Mouse (Mus musculus): Measurements from ENCODE around the gene Cebpe.

Cebpe gene

DNA sequence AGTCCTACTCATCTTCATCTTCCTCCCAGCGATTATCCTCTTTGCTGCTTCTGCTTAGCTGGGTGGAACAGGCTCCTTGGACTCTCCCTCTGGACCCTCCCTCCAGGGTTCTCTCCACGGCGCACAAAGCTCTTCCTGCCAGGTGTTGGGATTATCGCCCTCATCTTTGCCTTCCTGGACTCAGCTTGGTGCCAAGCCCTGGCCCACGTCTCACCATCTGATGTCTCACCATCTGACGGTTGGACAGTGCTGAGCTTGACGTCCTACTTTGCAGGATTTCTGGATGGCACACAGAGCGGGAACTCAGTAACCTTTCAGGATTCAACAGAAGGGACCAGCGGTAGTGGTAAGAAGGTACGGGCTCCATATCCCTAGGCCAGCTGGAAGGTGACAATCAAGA lies 9.7 kb upstream of the Cebpe start:
- DNase-seq (ENCODE audit: low read depth) = no peak

DNA sequence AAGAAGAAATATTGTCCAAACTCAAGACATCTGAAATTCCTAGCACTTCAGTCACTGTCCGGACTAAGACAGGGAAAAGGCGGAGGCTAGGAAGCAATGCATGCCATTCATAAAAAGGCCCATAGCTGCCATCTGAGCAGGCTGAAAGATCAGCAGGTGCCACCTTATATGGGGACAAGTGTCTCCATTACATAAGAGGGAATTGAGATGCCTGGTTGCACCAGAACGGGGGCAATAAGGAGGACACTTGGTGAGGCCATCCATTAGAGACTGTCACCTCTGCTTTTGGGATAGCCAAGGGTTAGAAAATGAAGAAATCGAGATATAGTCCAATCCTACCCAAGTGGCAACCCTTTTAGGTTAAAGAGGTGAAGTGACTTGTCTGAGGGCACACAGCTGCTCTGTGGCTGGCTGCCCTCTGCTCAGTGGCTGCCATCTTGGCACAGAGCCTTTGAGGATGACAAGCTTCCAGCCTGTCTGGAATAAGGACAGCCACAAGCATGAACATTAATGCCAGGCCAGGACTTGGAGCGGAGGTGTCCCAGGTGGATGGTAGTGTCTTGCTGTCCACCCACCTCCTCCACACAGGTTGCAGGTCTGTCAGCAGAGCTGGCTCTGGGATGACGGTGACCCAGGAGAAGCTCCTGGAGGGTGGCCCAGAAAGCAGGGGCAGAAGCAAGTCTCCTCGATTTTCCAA lies 8.8 kb upstream of the Cebpe start:
- no peak for DNase-seq (ENCODE audit: low read depth)

DNA sequence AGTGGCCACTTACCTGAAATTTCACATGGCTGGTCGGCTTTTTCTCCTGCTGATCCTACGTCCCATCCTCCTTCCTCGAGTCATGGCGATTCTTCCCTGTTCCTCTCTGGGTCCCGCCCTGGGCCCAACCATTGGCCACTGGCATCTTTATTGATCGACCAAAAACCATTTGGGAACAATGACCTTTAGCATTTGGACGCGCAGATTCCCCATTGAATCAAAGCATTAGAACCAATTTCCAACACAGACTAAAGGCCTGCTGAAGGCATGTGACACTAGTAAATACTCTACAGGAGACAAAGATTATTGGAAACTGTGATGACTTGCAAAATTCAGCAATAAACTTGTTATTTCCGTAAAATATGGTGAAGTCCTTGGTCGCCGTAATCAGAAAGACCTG lies 8.1 kb upstream of the Cebpe start:
- DNase-seq (ENCODE audit: low read depth) = no peak

DNA sequence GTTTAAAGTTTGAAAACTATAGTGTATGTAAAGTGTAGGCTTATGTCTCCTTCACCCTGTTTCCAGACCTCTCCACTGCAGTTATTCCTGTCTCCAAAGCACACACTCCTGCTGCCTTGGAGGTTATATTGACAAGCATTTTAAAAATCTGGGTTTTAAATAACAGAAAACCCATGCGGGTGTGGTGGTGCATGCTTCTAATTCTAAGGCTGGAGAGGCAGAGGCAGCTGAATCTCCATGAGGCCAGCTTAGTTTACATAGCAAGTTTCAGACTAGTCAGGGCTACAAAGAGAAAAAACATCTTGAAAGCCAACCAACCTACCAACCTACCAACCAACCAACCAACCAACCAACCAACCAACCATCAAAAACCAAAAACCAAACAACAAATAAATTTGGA lies 3.4 kb upstream of the Cebpe start:
- no peak for DNase-seq (ENCODE audit: low read depth)

DNA sequence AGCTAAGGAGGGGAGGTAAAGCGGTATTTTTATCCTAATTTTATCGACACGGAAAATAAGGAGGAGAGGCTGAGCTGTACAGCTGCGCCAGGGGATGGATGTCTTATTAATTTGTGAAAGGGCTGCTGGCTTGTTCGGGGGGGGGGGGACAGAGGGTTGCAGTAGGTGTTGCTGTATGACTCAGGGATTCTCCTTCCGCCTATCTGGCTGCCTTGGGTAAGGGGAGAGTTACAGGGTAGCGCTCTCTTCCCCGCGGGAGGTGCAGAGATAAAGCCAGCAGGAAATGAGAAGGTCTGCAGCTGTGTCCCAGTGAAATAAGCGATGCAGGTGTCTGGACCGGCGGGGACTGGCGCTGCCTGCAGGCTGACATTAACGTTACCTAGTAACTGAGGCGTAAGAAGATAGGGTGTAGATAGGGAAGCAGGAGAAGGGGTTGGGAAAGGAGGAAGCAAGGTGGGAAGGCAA lies 2.7 kb upstream of the Cebpe start:
- DNase-seq (ENCODE audit: low read depth) = peak; percentile 62

DNA sequence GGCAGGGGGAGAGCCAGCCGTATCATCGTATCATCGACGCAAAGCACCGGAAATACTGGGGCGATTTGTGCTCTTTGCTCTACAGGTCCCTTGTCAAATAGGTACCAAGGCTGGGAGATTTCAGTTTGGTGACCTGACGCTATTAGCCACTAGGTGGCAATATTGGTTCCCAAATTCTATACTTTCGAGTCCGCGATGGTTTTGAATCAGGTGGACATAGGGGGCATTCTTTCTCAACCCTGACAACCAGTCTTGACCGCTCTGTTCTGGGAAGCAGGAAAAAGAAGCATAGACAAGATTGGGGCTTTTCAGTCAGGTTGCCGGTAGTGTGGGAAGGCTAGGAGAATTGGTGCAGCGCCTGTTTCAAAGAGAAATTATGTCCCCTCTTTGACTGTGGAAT lies 2.1 kb upstream of the Cebpe start:
- DNase-seq (ENCODE audit: low read depth) = peak; percentile 89

DNA sequence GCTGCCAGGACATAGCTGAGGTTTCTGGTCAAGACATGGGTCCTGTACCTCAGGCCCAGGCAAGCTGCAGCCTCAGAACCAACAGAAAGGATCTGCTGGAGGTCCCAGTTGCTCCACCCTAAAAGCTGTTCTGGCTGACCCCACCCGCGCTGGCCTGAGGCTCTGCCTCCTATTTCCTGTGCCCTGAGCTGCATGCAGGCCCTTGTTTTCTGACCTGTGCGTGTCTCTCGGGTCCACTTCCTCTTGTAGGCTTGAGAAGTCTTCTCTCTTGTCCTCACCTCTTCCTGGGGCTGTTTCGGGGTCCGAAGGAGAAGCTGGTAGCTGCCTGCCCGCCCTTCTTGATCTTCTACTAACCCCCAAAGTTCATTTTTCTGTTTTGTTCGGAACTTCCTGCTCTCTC lies 887 bp upstream of the Cebpe start:
- no peak for DNase-seq (ENCODE audit: low read depth)

DNA sequence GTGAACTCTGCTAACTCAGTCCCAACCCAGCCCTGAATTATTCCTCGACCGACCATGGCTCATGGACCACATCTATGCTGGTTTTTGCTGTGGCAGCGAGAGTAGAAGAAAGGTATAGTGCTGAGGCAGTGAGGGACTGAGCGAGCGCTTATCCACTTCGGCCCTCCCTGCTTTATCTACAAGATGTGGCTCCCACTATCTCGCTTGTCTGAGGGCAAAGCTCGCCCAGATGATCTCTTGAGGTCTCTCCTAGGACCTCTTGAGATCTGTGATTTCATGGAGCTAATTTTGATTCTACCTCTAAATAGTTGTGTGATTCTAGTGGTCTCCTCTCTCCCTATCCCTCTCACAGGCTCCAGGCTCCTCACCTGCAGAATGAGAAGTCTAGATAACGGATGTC lies 2.9 kb downstream of the Cebpe start:
- DNase-seq (ENCODE audit: low read depth) = no peak

DNA sequence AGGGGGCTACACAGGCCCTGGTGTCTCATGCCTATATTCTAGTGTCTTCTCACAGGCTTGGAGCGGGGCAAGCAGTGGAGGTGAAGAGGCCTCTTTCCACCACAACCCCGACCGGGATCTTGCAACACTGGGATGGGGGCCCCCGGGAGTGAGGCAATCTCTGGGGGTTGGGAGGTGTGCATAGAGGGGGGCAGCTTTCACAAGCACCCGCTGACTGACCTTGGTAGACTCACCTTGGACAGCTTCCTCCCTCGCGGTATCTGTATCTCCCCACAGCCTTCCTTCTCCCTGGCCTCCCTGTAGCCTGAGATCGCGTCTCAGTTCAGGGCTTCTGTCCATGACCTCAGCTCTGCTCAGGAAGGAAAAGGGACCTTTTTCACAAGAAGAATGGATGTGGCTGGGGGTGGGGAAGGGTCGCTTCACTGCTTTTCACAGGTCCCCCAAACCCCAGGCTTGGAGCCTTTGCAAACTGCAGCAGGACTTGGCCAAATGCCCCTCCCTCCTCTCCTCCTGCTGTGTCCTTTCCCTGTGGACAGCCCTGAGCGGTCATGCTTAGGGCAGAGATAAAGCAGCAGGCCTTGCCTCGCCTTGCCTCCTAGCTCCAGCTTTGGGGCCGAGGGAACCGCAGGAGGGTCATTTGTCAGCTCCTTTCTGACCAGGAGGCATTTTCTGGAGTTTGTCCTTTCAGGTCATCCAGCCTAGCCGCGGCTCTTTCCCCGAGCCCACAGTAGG lies 5.2 kb downstream of the Cebpe start:
- no peak for DNase-seq (ENCODE audit: low read depth)

DNA sequence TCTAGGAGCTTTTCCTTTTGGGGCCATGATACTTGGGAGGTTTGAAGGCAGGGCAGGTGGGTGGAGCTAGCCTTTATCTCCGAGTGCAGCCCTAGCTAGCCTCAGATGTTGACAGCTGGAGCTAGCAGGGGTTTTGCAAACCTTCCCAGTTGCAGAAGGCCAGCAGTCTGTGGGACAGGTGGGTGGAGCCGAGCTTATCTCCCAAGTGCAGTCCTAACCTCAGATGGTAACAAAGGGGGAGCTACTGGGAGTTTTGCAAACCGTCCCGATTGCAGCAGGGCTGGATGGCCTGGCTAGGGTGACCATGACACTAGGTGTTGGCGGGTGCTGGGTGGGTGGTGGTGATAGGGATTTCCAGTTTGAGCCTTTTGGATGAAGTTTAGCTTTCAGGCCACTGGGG lies 6.1 kb downstream of the Cebpe start:
- DNase-seq (ENCODE audit: low read depth) = no peak

DNA sequence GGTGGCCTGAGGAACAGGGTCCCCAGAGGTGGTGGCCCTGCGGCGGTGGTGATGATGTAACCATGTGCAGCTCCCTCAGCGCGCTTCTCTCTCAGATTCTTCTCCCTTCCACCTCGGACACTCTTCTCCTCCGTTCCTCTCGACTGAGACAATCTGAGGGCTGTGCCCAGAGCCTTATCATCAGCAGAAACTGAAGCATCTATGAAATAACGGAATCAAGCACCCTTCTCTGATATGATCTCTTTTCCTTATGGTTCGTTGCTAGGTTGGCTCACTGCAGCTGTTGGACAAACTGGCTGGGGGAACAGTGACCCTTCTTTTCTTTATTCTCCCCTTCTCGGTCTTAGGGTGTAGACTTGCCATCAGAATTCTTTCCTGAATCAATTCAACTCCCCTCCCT lies 8.8 kb downstream of the Cebpe start:
- DNase-seq (ENCODE audit: low read depth) = no peak

DNA sequence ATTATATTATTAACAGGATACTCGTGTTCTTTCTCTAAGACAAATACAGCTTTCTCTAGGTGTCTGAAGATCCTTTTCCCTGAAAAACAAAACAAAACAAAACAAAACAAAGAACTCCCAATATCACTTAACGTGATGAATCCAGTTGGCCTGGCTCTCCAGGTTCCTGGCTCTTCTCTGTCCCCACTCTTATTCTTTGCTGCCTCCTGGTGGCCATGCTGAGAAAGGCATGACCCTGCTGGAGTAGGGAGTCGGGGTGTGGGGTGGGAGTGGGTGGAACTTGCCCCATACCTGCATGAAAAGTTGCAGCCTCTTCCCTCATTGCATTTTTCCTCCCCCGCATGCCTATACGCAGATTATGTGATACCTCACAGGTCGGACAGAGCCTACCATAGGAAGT lies 10.7 kb downstream of the Cebpe start:
- DNase-seq (ENCODE audit: low read depth) = peak; percentile 90

DNA sequence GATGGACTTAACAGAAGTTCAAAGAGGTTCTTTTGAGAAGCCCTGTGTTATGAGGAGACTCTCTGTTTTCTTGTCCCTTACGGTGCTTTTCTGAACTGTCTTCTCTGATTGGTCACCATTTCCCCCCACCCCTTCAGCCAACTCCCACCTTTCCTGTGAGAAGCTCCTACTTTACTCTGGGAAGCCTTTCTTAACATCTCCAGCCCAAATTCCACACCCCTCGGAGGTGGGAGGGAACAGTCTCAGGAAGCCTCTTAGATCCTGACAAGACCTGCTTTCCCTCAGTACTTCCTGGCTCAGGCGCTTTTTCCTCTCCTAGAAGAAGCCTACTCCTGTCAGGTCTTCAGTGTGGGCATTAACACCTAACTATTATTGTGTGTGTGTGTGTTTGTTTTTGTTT lies 12.4 kb downstream of the Cebpe start:
- DNase-seq (ENCODE audit: low read depth) = no peak

DNA sequence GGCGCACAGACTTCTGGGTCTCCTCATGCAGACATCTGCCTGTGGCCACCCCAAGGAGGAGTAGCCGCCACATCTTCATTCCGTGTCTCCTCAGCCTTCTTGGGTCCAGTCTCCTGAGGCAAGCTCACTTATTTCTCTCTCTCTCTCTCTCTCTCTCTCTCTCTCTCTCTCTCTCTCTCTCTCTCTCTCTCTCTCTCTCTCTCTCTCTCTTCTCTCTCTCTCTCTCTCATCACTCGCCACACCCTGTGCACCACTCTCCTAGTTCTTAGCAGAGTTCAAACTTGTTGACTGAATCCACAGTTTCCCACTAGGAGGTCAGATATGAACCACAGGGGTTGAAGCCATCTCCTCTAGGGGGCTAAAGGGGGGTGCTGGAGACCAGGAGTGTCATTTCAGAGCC lies 13.2 kb downstream of the Cebpe start, which contains the start of gene Gm29776:
Gene Gm29776 (minus strand): TSS at position 101 of the 400 bp plus-strand sequence.
- DNase-seq (ENCODE audit: low read depth) = no peak

DNA sequence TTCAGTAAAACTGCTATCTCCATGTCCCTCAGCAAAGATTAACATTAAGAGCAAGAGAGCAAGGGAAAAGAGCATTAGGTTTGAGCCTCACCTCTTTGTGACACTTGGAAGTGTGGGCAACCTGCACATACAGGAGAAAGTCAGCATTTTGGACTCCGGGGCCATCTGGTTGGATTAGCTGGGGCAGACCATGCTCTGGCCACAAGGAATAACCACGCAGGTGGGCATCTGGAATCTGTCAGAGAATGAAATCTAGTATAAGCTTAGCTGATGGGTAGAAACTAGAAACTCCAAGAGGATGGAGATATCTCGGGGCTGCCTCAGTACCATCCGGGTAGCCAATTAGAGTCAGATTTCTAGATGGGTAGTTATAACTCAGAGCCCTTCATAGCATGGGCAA lies 15.2 kb downstream of the Cebpe start:
- DNase-seq (ENCODE audit: low read depth) = no peak

DNA sequence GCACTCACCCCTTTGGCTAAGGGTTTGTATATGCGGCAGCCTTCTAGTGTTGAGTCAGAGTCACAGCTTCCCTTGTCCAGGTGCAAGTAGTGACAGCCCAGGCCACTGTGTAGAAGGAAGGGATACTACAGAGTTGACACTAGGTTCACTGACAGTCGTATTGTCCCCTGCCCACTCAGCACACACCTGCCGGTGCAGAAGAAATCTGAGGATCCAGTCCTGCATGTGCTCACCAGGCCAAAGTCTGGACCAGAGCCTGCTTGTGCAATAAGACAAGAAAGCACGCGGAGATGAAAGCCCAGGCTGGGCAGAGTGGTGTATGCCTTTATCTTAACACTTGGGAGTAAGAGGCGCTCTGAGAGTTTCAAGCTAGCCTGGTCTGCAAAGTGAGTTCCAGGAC lies 16.9 kb downstream of the Cebpe start:
- no peak for DNase-seq (ENCODE audit: low read depth)

DNA sequence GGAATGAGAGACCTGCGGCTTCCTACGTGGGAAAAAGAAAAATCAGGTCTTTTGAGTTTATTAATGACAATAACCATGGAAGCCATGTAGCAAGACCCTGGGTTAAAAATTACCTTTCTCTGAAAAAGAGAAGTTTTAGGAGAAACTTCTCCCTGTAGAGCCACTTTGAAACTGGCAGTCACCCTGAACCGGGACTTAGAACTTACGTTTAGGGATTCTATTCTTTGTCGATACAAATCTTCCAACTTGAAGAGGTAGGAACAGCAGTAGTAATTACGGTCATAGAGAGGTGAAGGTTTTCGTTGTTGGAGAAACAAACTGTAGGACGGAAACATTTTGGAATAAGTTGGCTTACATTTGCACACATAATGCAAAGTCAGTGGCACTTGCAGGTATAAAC lies 24.7 kb downstream of the Cebpe start:
- DNase-seq (ENCODE audit: low read depth) = no peak

DNA sequence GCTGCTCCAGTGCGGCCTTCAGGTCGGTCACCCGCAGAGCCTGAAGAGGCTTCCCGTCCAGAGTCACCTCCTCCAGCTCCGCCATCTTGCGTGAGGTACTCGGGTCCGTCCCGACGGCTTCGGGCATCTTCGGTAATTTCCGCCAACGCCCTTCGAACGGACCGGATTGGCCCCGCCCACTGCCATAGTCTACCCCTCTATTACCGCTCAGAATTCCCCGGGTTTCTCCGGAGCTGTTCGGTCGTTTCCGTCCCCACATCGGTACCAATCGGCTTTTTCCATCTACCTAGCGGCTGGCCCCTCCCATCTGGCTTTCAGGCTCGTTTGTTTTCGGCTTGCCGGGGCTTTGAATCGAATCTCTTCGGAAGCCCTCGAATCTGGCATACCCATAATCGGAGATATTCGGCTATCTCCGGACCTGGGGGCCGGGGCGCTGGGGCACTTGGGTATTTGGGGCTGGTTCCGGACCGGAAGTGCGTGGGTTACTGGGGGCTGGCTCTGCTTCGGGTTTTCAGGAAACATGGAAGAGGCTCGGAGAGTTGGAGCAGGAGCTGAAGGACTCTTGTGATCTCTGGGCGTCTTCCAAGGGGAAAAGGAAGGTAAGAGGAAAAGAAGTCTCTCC lies 25.3 kb downstream of the Cebpe start, which contains the start of gene Acin1:
Gene Acin1 (minus strand): TSS at position 410 of the 622 bp plus-strand sequence.
- DNase-seq (ENCODE audit: low read depth) = peak; percentile 100

DNA sequence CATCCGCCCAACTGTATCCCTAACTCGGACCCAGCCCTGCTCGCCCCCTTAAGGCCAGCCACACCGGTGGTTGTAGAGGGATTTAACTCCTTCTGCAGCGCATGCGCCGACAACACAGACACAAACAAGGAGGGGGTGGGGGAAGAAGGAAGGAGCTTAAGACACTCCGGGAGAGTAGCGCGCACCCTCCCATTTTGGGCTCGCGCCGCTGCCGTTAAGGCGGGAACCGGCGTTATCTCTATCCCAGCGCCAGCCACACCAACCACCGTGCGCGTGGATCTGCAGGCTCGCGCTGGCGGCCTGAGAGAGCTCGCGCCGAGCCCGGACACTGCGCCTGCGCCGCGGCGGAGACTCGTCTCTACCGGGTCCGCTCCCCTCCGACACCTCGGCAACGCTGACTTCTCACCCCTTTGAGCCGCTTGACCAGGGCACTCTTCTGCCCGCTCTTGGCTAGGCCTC lies 25.9 kb downstream of the Cebpe start, which contains the start of gene 1700123O20Rik:
Gene 1700123O20Rik (plus strand): TSS at position 154 of the 459 bp plus-strand sequence.
- peak; percentile 92 for DNase-seq (ENCODE audit: low read depth)

DNA sequence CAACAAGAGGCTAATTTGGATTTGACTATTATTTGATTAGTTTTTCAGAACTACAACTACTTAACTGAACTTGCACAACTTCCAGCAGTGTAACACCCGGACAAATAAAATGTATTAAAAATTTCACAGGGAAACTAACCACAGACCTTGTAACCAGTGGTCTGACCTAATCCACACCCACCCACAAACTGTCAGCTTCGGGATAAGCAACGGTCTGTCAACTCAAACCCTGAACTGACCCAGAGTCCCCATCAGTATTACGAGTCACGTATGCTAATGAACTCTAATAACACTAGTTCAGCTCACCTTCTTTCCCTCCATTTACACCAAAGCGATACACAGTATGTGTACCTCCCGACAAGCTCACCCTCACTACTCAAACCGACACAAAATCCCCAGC lies 26.5 kb downstream of the Cebpe start:
- no peak for DNase-seq (ENCODE audit: low read depth)

DNA sequence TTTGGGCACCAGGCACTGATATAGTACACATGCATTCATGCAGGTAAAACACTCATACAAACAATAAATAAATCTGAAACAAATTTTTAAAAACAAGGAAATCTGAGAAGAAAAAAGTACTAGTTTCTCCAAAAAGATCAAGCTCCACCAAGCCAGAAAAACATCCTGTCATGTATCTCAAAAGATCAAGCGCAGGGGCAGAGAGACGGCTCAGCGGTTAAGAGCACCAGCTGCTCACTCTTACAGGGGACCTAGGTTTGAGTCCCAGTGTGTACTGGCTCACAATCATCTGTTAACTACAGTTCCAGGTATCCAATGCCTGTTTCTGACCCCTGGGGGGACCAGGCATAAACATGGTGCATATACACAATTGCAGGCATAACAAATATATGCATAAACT lies 29.6 kb downstream of the Cebpe start:
- peak; percentile 25 for DNase-seq (ENCODE audit: low read depth)

DNA sequence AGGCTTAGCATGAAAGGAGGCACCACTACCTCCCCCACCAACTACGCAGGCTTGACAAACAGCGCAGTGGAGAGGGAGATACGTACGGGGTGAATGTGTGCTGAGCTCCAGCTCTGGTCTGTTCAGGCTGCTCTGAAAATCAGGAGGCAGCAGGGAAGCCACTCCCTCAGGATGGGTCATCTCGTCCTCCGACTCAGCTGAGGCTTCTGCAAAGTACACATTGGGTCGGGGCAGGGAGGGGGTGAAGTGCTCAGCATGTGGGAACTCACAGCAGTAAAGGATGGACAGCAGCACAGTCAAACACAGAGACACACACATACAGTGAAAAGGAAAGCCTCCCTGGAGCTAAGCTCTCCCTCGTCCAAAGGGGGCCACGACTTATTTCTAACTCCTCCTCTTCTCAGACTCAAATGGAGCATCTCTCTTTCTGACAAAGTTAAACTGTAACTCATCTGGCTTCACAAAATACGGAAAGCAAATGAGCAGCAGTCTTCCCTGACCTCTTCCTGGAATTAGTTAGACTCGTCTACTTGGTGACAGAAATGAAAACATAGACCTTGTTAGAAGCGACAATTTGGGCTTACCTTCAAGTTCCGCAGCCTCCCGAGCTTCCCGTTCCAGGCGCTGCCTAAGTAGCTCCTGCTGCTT lies 33.2 kb downstream of the Cebpe start:
- no peak for DNase-seq (ENCODE audit: low read depth)

Data from induced T-regulatory cell, adult 2 months (primary cell).